Mouse (Mus musculus) small intestine, adult 2 months (tissue): ENCODE results near the gene Omg. TPM values are rescaled to one million over a fixed set of nuclear protein-coding genes. Genes with fewer than 3 reads are reported as not detected.

Experiments
- H3K27ac ChIP-seq: fragments of 200-500 bp; 2 replicates; pipeline ENCODE4 v1.5.1; 2012; ENCODE audit warnings: low read depth, low read length, control low read depth, inconsistent platforms; ENCODE audit not compliant: insufficient read depth
- H3K27me3 ChIP-seq: fragments of 200-500 bp; 2 replicates; pipeline ENCODE4 v1.6.1; 2012; ENCODE audit warnings: mild to moderate bottlenecking, moderate library complexity, low read length, inconsistent platforms; ENCODE audit not compliant: control insufficient read depth, insufficient read depth
- H3K36me3 ChIP-seq: fragments of 200-500 bp; 2 replicates; pipeline ENCODE4 v1.6.1; 2012; ENCODE audit warnings: mild to moderate bottlenecking, low read length, control low read depth, inconsistent platforms; ENCODE audit not compliant: control insufficient read depth, insufficient read depth
- H3K4me1 ChIP-seq: fragments of 200-500 bp; 2 replicates; pipeline ENCODE4 v1.6.1; 2012; ENCODE audit warnings: low read length, inconsistent platforms, mixed read lengths; ENCODE audit not compliant: control insufficient read depth, insufficient read depth, insufficient read length
- H3K4me3 ChIP-seq: fragments of 200-500 bp; 2 replicates; pipeline ENCODE4 v1.5.1; 2012; ENCODE audit warnings: low read depth, mild to moderate bottlenecking, control low read depth, inconsistent platforms, low read length, moderate library complexity
- CTCF ChIP-seq: fragments of 200-500 bp; IDR thresholded peaks from 2 replicates; pipeline ENCODE4 v1.5.1; 2012; ENCODE audit warnings: low read depth, mild to moderate bottlenecking, control low read depth, inconsistent platforms, low read length, moderate library complexity, mixed read lengths; ENCODE audit not compliant: insufficient replicate concordance, insufficient read length; ENCODE audit errors: extremely low read depth
- POLR2A ChIP-seq: fragments of 200-500 bp; IDR thresholded peaks from 2 replicates; pipeline ENCODE4 v1.6.1; 2012; ENCODE audit warnings: low read depth, mild to moderate bottlenecking, control low read depth, inconsistent platforms, low read length, moderate library complexity
- WGBS: fragments of 180-500 bp; shearing (Covaris S2); methylation state at CpG from one replicate; pipeline ENCODE4 v1.1.7; 2018; 5-methylcytosine and 5-hydroxymethylcytosine counted together
- polyA plus RNA-seq: library from polyadenylated mRNA; depleted of rRNA; stranded (reverse); fragments of >200 nt; gene quantifications from 2 replicates; pipeline ENCODE4 v1.2.3, GENCODE M21; 2012

The Omg gene
- polyA plus RNA-seq, 1 experiment: not detected

- 0 out of 2 replicates have a peak within 1 kb of the TSS, but pooled peaks have one; percentile 11 for H3K4me3 ChIP-seq
- H3K4me1 ChIP-seq: peaks cover 11% of the 10 kb centered on the region; the same call in 1 of the 2 replicates
- 83% methylated on average over 7 of the region's 7 CpGs for WGBS
- H3K27ac ChIP-seq: peak within 1 kb of the TSS; percentile 57; the same call in 1 of the 2 replicates
- 0 out of 2 replicates have a peak, but pooled peaks cover 2% of the 10 kb centered on the region for H3K36me3 ChIP-seq
- no peaks in the 10 kb centered on the region for H3K27me3 ChIP-seq
- no peak for TF ChIP-seq POLR2A
- TF ChIP-seq CTCF: no peak
Measured at GRCm38 (mm10) chr11:79530333-79530761, 26.5 kb upstream of the Omg start, which contains the start of the genes Evi2 and Evi2a. Gene Evi2, minus strand, starts transcription at chr11:79530589. Gene Evi2a, minus strand, starts transcription at chr11:79530609.

- Histone ChIP-seq H3K36me3 (0 out of 2 replicates have a peak, but pooled peaks cover 2% of the 10 kb centered on the region), H3K4me3 (no peak overlapping the region), H3K4me1 (peaks cover 11% of the 10 kb centered on the region; the same call in 1 of the 2 replicates), H3K27me3 (no peaks in the 10 kb centered on the region), H3K27ac (peak overlapping the region; percentile 9; the same call in 1 of the 2 replicates)
- TF ChIP-seq POLR2A: no peak
- no peak for TF ChIP-seq CTCF
- WGBS: 86% methylated on average over 2 of the region's 2 CpGs
Measured at GRCm38 (mm10) chr11:79529736-79530135, 25.9 kb upstream of the Omg start.

GRCm38 (mm10) chr11:79529226-79529625 is 25.3 kb upstream of the Omg start:
- TF ChIP-seq POLR2A: no peak
- TF ChIP-seq CTCF: no peak
- H3K4me3 ChIP-seq: no peak overlapping the region
- no peaks in the 10 kb centered on the region for H3K27me3 ChIP-seq
- WGBS: 89% methylated on average over 6 of the region's 6 CpGs
- H3K4me1 ChIP-seq: peaks cover 11% of the 10 kb centered on the region; the same call in 1 of the 2 replicates
- no peak overlapping the region for H3K27ac ChIP-seq
- 0 out of 2 replicates have a peak, but pooled peaks cover 2% of the 10 kb centered on the region for H3K36me3 ChIP-seq

GRCm38 (mm10) chr11:79528601-79529000 is 24.7 kb upstream of the Omg start:
- 92% methylated on average over 3 of the region's 3 CpGs for WGBS

GRCm38 (mm10) chr11:79527739-79528384 is 24.0 kb upstream of the Omg start:
- WGBS: 71% methylated on average over 5 of the region's 5 CpGs
- H3K27me3 ChIP-seq: no peaks in the 10 kb centered on the region
- H3K4me3 ChIP-seq: 0 out of 2 replicates have a peak overlapping the region, but pooled peaks have one; percentile 7
- H3K36me3 ChIP-seq: 0 out of 2 replicates have a peak, but pooled peaks cover 2% of the 10 kb centered on the region
- peak overlapping the region; percentile 86 for H3K27ac ChIP-seq
- TF ChIP-seq POLR2A (no peak), CTCF (no peak)
- peaks cover 11% of the 10 kb centered on the region; the same call in 1 of the 2 replicates for H3K4me1 ChIP-seq

More at GRCm38 (mm10) chr11:79528601-79529000, 24.7 kb upstream of the Omg start:
- H3K27ac ChIP-seq: peak overlapping the region; percentile 78; the same call in 1 of the 2 replicates
- no peak overlapping the region for H3K4me3 ChIP-seq
- TF ChIP-seq POLR2A (no peak), CTCF (no peak)
- 0 out of 2 replicates have a peak, but pooled peaks cover 2% of the 10 kb centered on the region for H3K36me3 ChIP-seq
- no peaks in the 10 kb centered on the region for H3K27me3 ChIP-seq
- peaks cover 11% of the 10 kb centered on the region; the same call in 1 of the 2 replicates for H3K4me1 ChIP-seq

GRCm38 (mm10) chr11:79527015-79527738 is 23.3 kb upstream of the Omg start:
- H3K27ac ChIP-seq: peak overlapping the region; percentile 86
- peaks cover 11% of the 10 kb centered on the region; the same call in 1 of the 2 replicates for H3K4me1 ChIP-seq
- 0 out of 2 replicates have a peak, but pooled peaks cover 2% of the 10 kb centered on the region for H3K36me3 ChIP-seq
- H3K4me3 ChIP-seq: 0 out of 2 replicates have a peak overlapping the region, but pooled peaks have one; percentile 6
- H3K27me3 ChIP-seq: no peaks in the 10 kb centered on the region
- 36% methylated on average over 15 of the region's 15 CpGs for WGBS
- TF ChIP-seq POLR2A (no peak), CTCF (no peak)

- Histone ChIP-seq H3K36me3 (0 out of 2 replicates have a peak, but pooled peaks cover 2% of the 10 kb centered on the region), H3K27ac (peak overlapping the region; percentile 86), H3K27me3 (no peaks in the 10 kb centered on the region), H3K4me1 (peaks cover 11% of the 10 kb centered on the region; the same call in 1 of the 2 replicates), H3K4me3 (no peak overlapping the region)
- TF ChIP-seq POLR2A (no peak), CTCF (no peak)
- 83% methylated on average over 3 of the region's 3 CpGs for WGBS
Measured at GRCm38 (mm10) chr11:79526549-79526948, 22.7 kb upstream of the Omg start.
